Mouse (Mus musculus): Measurements from ENCODE around the gene Ryr2.

Ryr2 gene

GRCm38 (mm10) chr13:11532014-11532890 is 574.5 kb downstream of the Ryr2 start:
- DNase-seq = no peak

- no peak for DNase-seq
Measured at GRCm38 (mm10) chr13:11523612-11524011, 583.1 kb downstream of the Ryr2 start.

- no peak for DNase-seq
Measured at GRCm38 (mm10) chr13:11520765-11521164, 586.0 kb downstream of the Ryr2 start.

- DNase-seq = no peak
Measured at GRCm38 (mm10) chr13:11511540-11512177, 595.1 kb downstream of the Ryr2 start.

Measured in thymus, postnatal 14 days (tissue).